Mouse (Mus musculus) olfactory bulb, adult 2 months (tissue): ENCODE results near the gene Smc1b.

ENCODE experiments used
- CTCF ChIP-seq: fragments of 200-500 bp; IDR thresholded peaks from 2 replicates; pipeline ENCODE4 v1.5.1; 2012; ENCODE audit warnings: low read depth, mild to moderate bottlenecking, low read length, moderate library complexity; ENCODE audit not compliant: insufficient read depth
- POLR2A ChIP-seq: fragments of 200-500 bp; IDR thresholded peaks from 2 replicates; pipeline ENCODE4 v1.6.1; 2012; ENCODE audit warnings: mild to moderate bottlenecking, low read depth, low read length, moderate library complexity; ENCODE audit not compliant: insufficient read depth

DNA sequence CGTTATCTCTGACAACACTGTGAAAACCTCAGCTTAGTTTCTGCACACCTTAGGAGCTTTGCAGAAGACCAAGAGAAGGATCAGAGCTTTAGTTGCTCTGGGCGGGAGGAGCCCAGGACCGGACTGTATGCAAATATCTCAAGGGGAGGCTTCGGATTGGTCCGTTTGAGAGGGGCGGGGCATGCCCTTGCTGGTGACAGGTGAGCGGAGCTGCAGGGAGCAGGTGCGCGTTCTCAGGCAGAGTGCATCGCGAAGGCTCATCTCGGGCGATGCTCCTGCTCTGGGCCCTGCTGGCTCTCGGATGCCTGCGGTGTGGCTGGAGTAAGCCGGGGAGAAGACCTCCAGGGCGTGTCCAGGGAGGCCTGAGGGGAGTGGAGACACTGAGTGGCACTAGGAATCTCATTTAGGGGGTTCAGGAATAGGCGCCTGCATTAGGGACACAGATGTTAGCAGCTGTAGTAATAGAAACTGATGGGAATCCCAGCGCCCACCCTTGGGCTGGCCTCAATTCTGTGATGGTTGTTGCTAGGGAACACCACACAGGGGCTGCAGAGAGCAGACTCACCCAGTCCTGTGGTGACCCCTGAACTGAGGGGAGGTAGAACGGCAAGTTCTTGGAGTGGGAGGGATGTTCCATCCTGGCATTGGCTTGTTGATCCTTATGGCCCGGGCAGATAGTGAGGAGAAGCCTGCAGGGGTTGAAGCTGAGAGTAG, 114.7 kb downstream of the Smc1b start, which contains the start of gene Upk3a:
- TF ChIP-seq CTCF (no peak), POLR2A (no peak)
